Mouse (Mus musculus): ENCODE measurements at regions not wholly inside any gene's neighbourhood (a gene's known extent, or its start where the extent isn't known, plus 50 kb on each side); places are given as distances from the start of the nearest gene placed in this dataset.

GRCm38 (mm10) chr3:54591160-54591559 is 101.4 kb upstream of the Supt20 start:
- CTCF ChIA-PET = interaction anchor here in 1 of 4 experiments (1.3 kb wide), 1 partner anchor 35 kb away, joined by 3 read pairs; no protein-coding TSS in a partner anchor

GRCm38 (mm10) chr3:54592064-54592463 is 100.5 kb upstream of the Supt20 start:
- ChIA-PET CTCF (no interaction called here), POLR2A (interaction anchor here in 1 of 4 experiments (1.1 to 1.2 kb wide), 2 partner anchors 10 to 37 kb away, joined by 3 read pairs; no protein-coding TSS in a partner anchor)

More at GRCm38 (mm10) chr3:54591160-54591559, 101.4 kb upstream of the Supt20 start:
- POLR2A ChIA-PET = no interaction called here

- CTCF ChIA-PET = no interaction called here
- POLR2A ChIA-PET = interaction anchor here in 1 of 4 experiments (1.1 to 1.2 kb wide), 2 partner anchors 11 to 38 kb away, joined by 3 read pairs; no protein-coding TSS in a partner anchor
These were observed 99.8 kb upstream of the Supt20 start for GRCm38 (mm10) chr3:54592655-54593428.

GRCm38 (mm10) chr3:54595193-54595592 is 97.4 kb upstream of the Supt20 start:
- ChIA-PET POLR2A (no interaction called here), CTCF (no interaction called here)

GRCm38 (mm10) chr3:54597326-54598274 is 95.0 kb upstream of the Supt20 start:
- CTCF ChIA-PET = interaction anchor here in 1 of 4 experiments (0.6 kb wide), 1 partner anchor 55 kb away, joined by 3 read pairs; no protein-coding TSS in a partner anchor
- POLR2A ChIA-PET = no interaction called here

- CTCF ChIA-PET = no interaction called here
- POLR2A ChIA-PET = no interaction called here
These were observed 94.3 kb upstream of the Supt20 start for GRCm38 (mm10) chr3:54598296-54598695.

- ChIA-PET POLR2A (no interaction called here), CTCF (no interaction called here)
These were observed 87.8 kb upstream of the Supt20 start for GRCm38 (mm10) chr3:54604705-54605379.

GRCm38 (mm10) chr3:54611431-54611990 is 81.1 kb upstream of the Supt20 start:
- CTCF ChIA-PET = no interaction called here
- POLR2A ChIA-PET = interaction anchor here in 2 of 4 experiments (0.6 to 0.7 kb wide), 2 partner anchors 15 to 62 kb away, joined by 4 read pairs; no protein-coding TSS in a partner anchor

GRCm38 (mm10) chr3:54613845-54614244 is 78.8 kb upstream of the Supt20 start:
- POLR2A ChIA-PET = no interaction called here
- CTCF ChIA-PET = interaction anchor here in 1 of 4 experiments (0.6 kb wide), 1 partner anchor 169 kb away, joined by 3 read pairs; no protein-coding TSS in a partner anchor

- CTCF ChIA-PET = no interaction called here
- POLR2A ChIA-PET = no interaction called here
These were observed 75.3 kb upstream of the Supt20 start for GRCm38 (mm10) chr3:54617298-54617697.

- ChIA-PET CTCF (no interaction called here), POLR2A (no interaction called here)
These were observed 74.3 kb upstream of the Supt20 start for GRCm38 (mm10) chr3:54618286-54618685.

- POLR2A ChIA-PET = no interaction called here
- CTCF ChIA-PET = no interaction called here
These were observed 62.4 kb upstream of the Supt20 start for GRCm38 (mm10) chr3:54630254-54630653.

- ChIA-PET POLR2A (interaction anchor here in 1 of 4 experiments (0.5 kb wide), 1 partner anchor 224 kb away, joined by 5 read pairs; no protein-coding TSS in a partner anchor), CTCF (no interaction called here)
These were observed 59.9 kb upstream of the Supt20 start for GRCm38 (mm10) chr3:54632731-54633130.

- POLR2A ChIA-PET = interaction anchor here in 1 of 4 experiments (1.9 kb wide), 1 partner anchor 59 kb away, joined by 4 read pairs; the partner anchor contains the start of gene Supt20
These were observed 59.2 kb upstream of the Supt20 start for GRCm38 (mm10) chr3:54633446-54633845.

GRCm38 (mm10) chr3:54634456-54634855 is 58.2 kb upstream of the Supt20 start:
- ChIA-PET CTCF (interaction anchor here in 2 of 4 experiments (0.9 to 1.7 kb wide), 2 partner anchors 79 to 429 kb away, joined by 3 read pairs; no protein-coding TSS in a partner anchor), POLR2A (interaction anchor here in 2 of 4 experiments (0.7 to 1.9 kb wide), 4 partner anchors 28 to 58 kb away, joined by 3 to 5 read pairs (median 4); partner anchors contain the start of gene Supt20 (in 2 of the 2))

More at GRCm38 (mm10) chr3:54633446-54633845, 59.2 kb upstream of the Supt20 start:
- CTCF ChIA-PET = interaction anchor here in 1 of 4 experiments (0.6 kb wide), 1 partner anchor 38 kb away, joined by 3 read pairs; no protein-coding TSS in a partner anchor

All from embryonic stem cell, embryonic (primary cell).